Comparison of ENCODE assay signal across 25 mouse cellular contexts in genomic region chr3:84005989-84006388, GRCm38 (mm10). TPM values are rescaled to one million over a fixed set of nuclear protein-coding genes. Genes with fewer than 3 reads are reported as not detected.
DNase-seq lines count a peak whose midpoint lies in the region; ATAC-seq and TF ChIP-seq lines count a peak whose summit lies in the region.
"Had no signal": no experiment of that assay in that cellular context is flagged by ENCODE, and none has a peak within 500 bp of the region (broad histone marks: within the 10 kb centered on the region; RNA-seq: fewer than 3 reads in every experiment).

No protein-coding gene starts in this region.

- H3K4me2 ChIP-seq in liver, embryonic 12.5 days = peak overlapping the region; percentile 63
- 0 out of 2 replicates have a peak overlapping the region, but pooled peaks have one; percentile 15 for H3K4me2 ChIP-seq in liver, postnatal 0 days (ENCODE audit: low read depth, low read length)
- H3K4me2 ChIP-seq: embryonic facial prominence, embryonic 12.5 days; forebrain, embryonic 12.5 days; heart, embryonic 13.5 days; intestine, embryonic 15.5 days had no signal

- TF ChIP-seq RAD21 in MEL (IDR thresholded peaks at IDR 0.05; ENCODE audit: low read depth, low read length) = no peak

- WGBS in liver, embryonic 12.5 days (ENCODE audit: insufficient replicate concordance) = 35% methylated on average over 7 of the region's 7 CpGs
- WGBS in liver, postnatal 0 days (ENCODE audit: insufficient replicate concordance) = 67% methylated on average over 7 of the region's 7 CpGs

- H3K4me3 ChIP-seq in MEL (ENCODE audit: control insufficient read depth in 1 of 2, insufficient read depth in 1 of 2, low read depth in 2 of 2, low read length in 2 of 2) = no peak overlapping the region
- H3K4me3 ChIP-seq in liver, embryonic 12.5 days = peak overlapping the region; percentile 24
- H3K4me3 ChIP-seq in liver, postnatal 0 days (ENCODE audit: low read depth, low read length) = no peak overlapping the region
- H3K4me3 ChIP-seq: embryonic facial prominence, embryonic 12.5 days; forebrain, embryonic 12.5 days; heart, embryonic 13.5 days; hindbrain, embryonic 10.5 days; intestine, embryonic 15.5 days had no signal

- peaks cover 0 to 17% of the 10 kb centered on the region in 2 experiments; a peak in 3 of 4 replicates for H3K36me3 ChIP-seq in MEL (ENCODE audit: control insufficient read depth in 1 of 2, insufficient read depth in 2 of 2, low read length in 2 of 2)
- peaks cover 28% of the 10 kb centered on the region for H3K36me3 ChIP-seq in liver, embryonic 12.5 days
- H3K36me3 ChIP-seq in liver, postnatal 0 days (replicated peaks; ENCODE audit: insufficient read depth, low read length) = peaks cover 17% of the 10 kb centered on the region; the same call in 1 of the 2 replicates
- H3K36me3 ChIP-seq: embryonic facial prominence, embryonic 12.5 days; heart, embryonic 13.5 days had no signal

- 0 out of 4 replicates have a peak, but pooled peaks cover 0 to 11% of the 10 kb centered on the region in 2 experiments for H3K4me1 ChIP-seq in MEL (ENCODE audit: control insufficient read depth in 1 of 2, insufficient read depth in 2 of 2, low read length in 2 of 2)
- peaks cover 88% of the 10 kb centered on the region for H3K4me1 ChIP-seq in liver, embryonic 12.5 days
- peaks cover 29% of the 10 kb centered on the region for H3K4me1 ChIP-seq in liver, postnatal 0 days (ENCODE audit: insufficient read depth)
- H3K4me1 ChIP-seq: intestine, embryonic 15.5 days had no signal

- TF ChIP-seq EP300 in MEL (IDR thresholded peaks at IDR 0.05; ENCODE audit: low read depth in 1 of 2, low read length in 2 of 2) = peak; percentile 48 to 51; a peak in 3 of 4 replicates
- no peak; the same call in 1 of the 2 replicates for TF ChIP-seq EP300 in liver, postnatal 0 days (IDR thresholded peaks at IDR 0.05; ENCODE audit: low read depth)

- DNase-seq in MEL (ENCODE audit: low read depth, low spot score) = peak; percentile 64
- DNase-seq in liver, postnatal 0 days = no peak
- no peak for DNase-seq in kidney, adult 11 months
- no peak for DNase-seq in testis, postnatal 10 days (ENCODE audit: low spot score)
- no peak for DNase-seq in right cerebral cortex, adult 2 months (ENCODE audit: low spot score in 2 of 2)
- DNase-seq in thymus, postnatal 4 days = no peak
- DNase-seq: cerebellum, adult 2 months; cerebellum, postnatal 36 days; embryo, embryonic 11 days; forebrain, postnatal 0 days; heart, postnatal 10 days; kidney, postnatal 25 days; lung, postnatal 4 days; midbrain, embryonic 14.5 days; right cerebral cortex, postnatal 14 days had no signal

- H3K27me3 ChIP-seq in MEL (ENCODE audit: control insufficient read depth in 1 of 2, insufficient read depth in 2 of 2, low read length in 2 of 2) = no peaks in the 10 kb centered on the region
- H3K27me3 ChIP-seq in liver, embryonic 12.5 days (replicated peaks) = no peaks in the 10 kb centered on the region
- no peaks in the 10 kb centered on the region for H3K27me3 ChIP-seq in liver, postnatal 0 days (ENCODE audit: insufficient read depth, low read length)
- H3K27me3 ChIP-seq: embryonic facial prominence, embryonic 12.5 days; forebrain, embryonic 12.5 days; heart, embryonic 13.5 days; intestine, embryonic 15.5 days; Patski had no signal

- TF ChIP-seq POLR2A in MEL (IDR thresholded peaks at IDR 0.05; ENCODE audit: control insufficient read depth in 1 of 2, insufficient read depth in 1 of 2, low read depth in 1 of 2, low read length in 2 of 2, poor library complexity in 1 of 2) = no peak

- TF ChIP-seq CTCF in MEL (IDR thresholded peaks at IDR 0.05 in 2 of 3, conservative IDR thresholded peaks at IDR 0.05 in 1 of 3; ENCODE audit: control insufficient read depth in 1 of 3, insufficient read depth in 1 of 3, low read depth in 2 of 3, low read length in 3 of 3, poor library complexity in 1 of 3, severe bottlenecking in 1 of 3) = no peak
- TF ChIP-seq CTCF in liver, postnatal 0 days (IDR thresholded peaks at IDR 0.05; ENCODE audit: low read depth) = no peak

- no peak overlapping the region for H3K27ac ChIP-seq in MEL (ENCODE audit: control insufficient read depth, low read depth, low read length)
- peak overlapping the region; percentile 88 for H3K27ac ChIP-seq in liver, embryonic 12.5 days
- H3K27ac ChIP-seq in liver, postnatal 0 days (ENCODE audit: low read depth) = no peak overlapping the region
- H3K27ac ChIP-seq: forebrain, embryonic 12.5 days; heart, embryonic 13.5 days; hindbrain, embryonic 10.5 days; intestine, embryonic 15.5 days had no signal

- 0 out of 2 replicates have a peak, but pooled peaks cover 2% of the 10 kb centered on the region for H3K79me2 ChIP-seq in MEL (ENCODE audit: control insufficient read depth, insufficient read depth, low read length, poor library complexity)

- peak; percentile 57; the same call in 1 of the 2 replicates for ATAC-seq in common myeloid progenitor, adult 5-6 weeks (replicated peaks; ENCODE audit: low read depth, poor library complexity, severe bottlenecking)
- peak; percentile 97 for ATAC-seq in liver, embryonic 12.5 days
- peak; percentile 46 for ATAC-seq in liver, postnatal 0 days
- ATAC-seq: forebrain, postnatal 0 days; hindbrain, embryonic 16.5 days; intestine, embryonic 15.5 days; Patski had no signal

- no peak overlapping the region for H3K9ac ChIP-seq in MEL (ENCODE audit: control insufficient read depth, low read depth, low read length, poor library complexity, severe bottlenecking)
- peak overlapping the region; percentile 48; the same call in 1 of the 2 replicates for H3K9ac ChIP-seq in liver, embryonic 12.5 days
- no peak overlapping the region for H3K9ac ChIP-seq in liver, postnatal 0 days (replicated peaks)
- H3K9ac ChIP-seq: embryonic facial prominence, embryonic 12.5 days; forebrain, embryonic 12.5 days; forebrain, postnatal 0 days; heart, embryonic 13.5 days; intestine, embryonic 15.5 days had no signal

- no peaks in the 10 kb centered on the region for H3K9me3 ChIP-seq in MEL (replicated peaks; ENCODE audit: insufficient read depth, low read length)
- H3K9me3 ChIP-seq in liver, embryonic 12.5 days (replicated peaks) = no peaks in the 10 kb centered on the region
- H3K9me3 ChIP-seq in liver, postnatal 0 days (ENCODE audit: low read length) = no peaks in the 10 kb centered on the region
- H3K9me3 ChIP-seq: embryonic facial prominence, embryonic 12.5 days; forebrain, embryonic 12.5 days; G1E; heart, embryonic 13.5 days; hindbrain, embryonic 10.5 days; intestine, embryonic 15.5 days had no signal

TF ChIP-seq in MEL, 35 proteins besides CTCF, POLR2A, EP300 and RAD21:
- no peak for TF ChIP-seq SIN3A (IDR thresholded peaks at IDR 0.05; ENCODE audit: low read length)
- TF ChIP-seq ZMIZ1 (IDR thresholded peaks at IDR 0.05; ENCODE audit: low read depth, low read length) = no peak
- TF ChIP-seq GATA1 (IDR thresholded peaks at IDR 0.05; ENCODE audit: low read depth, low read length) = peak; percentile 58; the same call in 1 of the 2 replicates
- peak; percentile 17; the same call in 1 of the 2 replicates for TF ChIP-seq TAL1 (IDR thresholded peaks at IDR 0.05; ENCODE audit: low read length)
- peak; percentile 30; the same call in 1 of the 2 replicates for TF ChIP-seq MYC (IDR thresholded peaks at IDR 0.05; ENCODE audit: low read depth, low read length)
- 0 out of 2 replicates have a peak, but pooled peaks have one; percentile 40 for TF ChIP-seq TBP (IDR thresholded peaks at IDR 0.05; ENCODE audit: low read depth, low read length)
TF ChIP-seq in MEL: peak in this region for 4.

RNA-seq across cellular contexts. Expression of gene Tmem131l, which starts 34.0 kb away (rescaled TPM):
- total RNA-seq in MEL (2012; rRNA removed) = 9.6 and 10.9 TPM in 2 replicates
- 10 to 100 TPM in 1 of 2 experiments, not detected in 1; 39.6 TPM for polyA plus RNA-seq in MEL (2012; ENCODE audit: insufficient read depth in 1 of 2, insufficient read length in 2 of 2, low read depth in 1 of 2, low replicate concordance in 2 of 2, missing spikeins in 1 of 2)
- total RNA-seq in common myeloid progenitor, adult 5-6 weeks (2017) = 43.8 and 44.3 TPM in 2 replicates
- polyA plus RNA-seq in liver, embryonic 12.5 days (2016; fragmentation: Nextera tagmentation; extraction: Ambion mirVana) = 30.3 and 32.0 TPM in 2 replicates
- polyA plus RNA-seq in liver, postnatal 0 days (2015; fragmentation: Nextera tagmentation; extraction: Ambion mirVana) = 19.1 and 20.2 TPM in 2 replicates

Comparison
In these comparisons a context has a peak if more than half of its experiments do, and no peak if none do; other contexts are left out.
1. ATAC-seq: peak in every context shown above with its lines; median percentile 97 in liver, embryonic 12.5 days; 57 in common myeloid progenitor, adult 5-6 weeks; 46 in liver, postnatal 0 days.